Mouse (Mus musculus) gastrocnemius, adult 2 months (tissue): ENCODE measurements around the gene Olfr1043. TPM values are rescaled to one million over a fixed set of nuclear protein-coding genes. Genes with fewer than 3 reads are reported as not detected.
"Not testable (repeated sequence)": the region's sequence is repeated elsewhere in the genome, so short reads cannot be mapped to it uniquely, and the experiment has no call there.

ENCODE experiments used
- DNase-seq: peaks from one replicate; pipeline ENCODE4 v3.0.0; 2022
- H3K27ac ChIP-seq: fragments of 200-600 bp; 2 replicates; pipeline ENCODE4 v1.8.1; 2022; ENCODE audit warnings: mild to moderate bottlenecking
- H3K4me3 ChIP-seq: fragments of 200-600 bp; 2 replicates; pipeline ENCODE4 v1.8.1; 2022; ENCODE audit warnings: mild to moderate bottlenecking, moderate library complexity
- CTCF ChIP-seq: fragments of 200-600 bp; IDR thresholded peaks from 2 replicates; pipeline ENCODE4 v1.8.1; 2022; ENCODE audit warnings: antibody characterized with exemption, mild to moderate bottlenecking, moderate library complexity
- intact Hi-C: fragments of 180-260 bp; cut with DNase I; formaldehyde crosslinking; loops from one replicate; pipeline ENCODE4 v1.15.1; 2025
- long read RNA-seq, 2 experiments: library from polyadenylated mRNA; stranded (forward); transcript quantifications; one replicate each; pipeline ENCODE4 v2.0.0; 2021
- total RNA-seq, 2 experiments: library from RNA; stranded (reverse); gene quantifications; 2 replicates each; pipeline ENCODE4 v1.2.3; 2021

The Olfr1043 gene
- total RNA-seq: not detected
- long read RNA-seq, experiment 1: 0 reads
- long read RNA-seq, experiment 2: 0 reads

DNA sequence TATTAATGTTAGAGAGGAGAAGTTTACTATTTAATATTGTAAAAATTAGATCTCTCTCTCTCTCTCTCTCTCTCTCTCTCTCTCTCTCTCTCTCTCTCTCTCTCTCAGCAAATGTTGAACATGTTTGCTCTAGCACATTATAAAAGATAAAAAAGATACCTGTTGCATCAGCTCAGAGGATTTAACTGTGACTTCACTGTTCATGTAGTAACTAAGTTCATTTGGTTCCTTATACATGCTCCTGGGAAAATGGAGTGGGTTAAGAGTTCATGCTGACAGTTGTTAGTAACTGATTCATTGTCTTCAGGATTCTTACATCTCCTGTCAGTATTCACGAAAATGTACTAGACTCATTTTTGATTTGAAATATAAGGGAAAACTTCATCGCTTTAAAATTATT lies at the start of gene Olfr1043:
TSS of gene Olfr1043 (minus strand) at position 101 of the 400 bp plus-strand sequence.
- intact Hi-C loops: no loop called here
- no peak within 1 kb of the TSS for H3K4me3 ChIP-seq
- DNase-seq: no peak
- TF ChIP-seq CTCF: no peak
- H3K27ac ChIP-seq: no peak within 1 kb of the TSS

DNA sequence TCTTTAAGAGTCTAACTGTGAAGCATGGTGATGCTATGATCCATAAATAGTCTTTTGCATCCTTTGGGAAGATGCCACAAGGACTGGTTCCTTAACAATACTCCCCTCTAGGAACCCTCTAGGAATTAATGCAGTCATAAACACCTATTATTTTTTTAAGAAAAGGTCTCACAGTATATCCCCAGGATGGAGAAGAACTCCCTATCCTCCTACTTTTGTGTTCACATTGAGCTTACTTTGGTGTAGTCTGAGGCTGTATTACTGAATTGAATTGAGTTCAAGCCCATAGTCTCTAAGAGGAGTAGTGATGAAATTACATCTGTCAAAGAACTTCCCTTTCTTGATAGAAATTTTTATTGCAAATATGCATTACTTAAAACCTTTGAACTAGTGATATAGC lies 35.6 kb upstream of the Olfr1043 start, which contains the start of gene Olfr1045:
TSS of gene Olfr1045 (minus strand) at position 101 of the 400 bp plus-strand sequence.
- DNase-seq: no peak
- Histone ChIP-seq H3K27ac (no peak within 1 kb of the TSS), H3K4me3 (no peak within 1 kb of the TSS)
- no peak for TF ChIP-seq CTCF
- intact Hi-C loops: no loop called here

DNA sequence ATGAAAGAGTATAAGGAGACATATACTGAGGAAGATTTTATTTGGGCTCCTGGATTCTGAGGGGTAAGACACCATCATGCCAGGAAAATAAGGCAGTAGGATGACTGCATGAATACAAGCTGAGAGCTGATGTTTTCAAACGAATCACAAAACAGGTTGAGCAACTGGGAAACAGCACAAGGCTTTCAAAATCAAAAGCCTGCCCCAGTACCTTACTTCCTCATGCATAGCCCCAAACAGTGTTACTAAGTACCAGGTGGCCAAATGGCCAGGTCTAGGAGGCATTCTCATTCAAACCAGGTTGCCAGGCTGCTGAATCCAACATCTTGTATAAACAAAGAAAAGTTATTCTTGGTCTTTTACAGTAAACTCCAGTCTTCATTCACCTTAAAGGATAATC lies 28.5 kb upstream of the Olfr1043 start:
- DNase-seq: no peak
- no peak for TF ChIP-seq CTCF

DNA sequence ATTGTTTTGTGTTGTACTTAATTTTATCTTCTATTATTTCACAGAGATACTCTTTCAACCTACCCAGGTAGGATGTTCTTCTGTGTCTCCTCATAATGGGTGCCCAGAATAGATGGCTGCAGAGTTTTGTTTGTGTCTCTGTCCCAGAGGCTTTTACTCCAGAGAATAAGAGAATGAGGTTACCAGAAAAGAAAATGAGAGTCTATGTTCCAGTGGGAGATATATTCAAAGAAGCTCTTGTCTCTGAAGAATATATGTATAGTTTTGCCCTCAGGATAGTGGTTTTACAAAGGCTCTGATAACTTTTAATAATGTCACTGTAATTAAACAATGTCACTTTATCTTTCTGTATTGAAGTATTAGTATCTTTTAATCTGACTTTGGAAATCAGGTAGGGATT lies 18.3 kb upstream of the Olfr1043 start, which contains the start of gene Olfr52:
TSS of gene Olfr52 (minus strand) at position 101 of the 400 bp plus-strand sequence.
- Histone ChIP-seq H3K4me3 (no peak within 1 kb of the TSS), H3K27ac (no peak within 1 kb of the TSS)
- DNase-seq: no peak
- intact Hi-C loops: no loop called here
- no peak for TF ChIP-seq CTCF

More for the DNA sequence above, 28.5 kb upstream of the Olfr1043 start:
- no peak overlapping the region for H3K27ac ChIP-seq
- H3K4me3 ChIP-seq: no peak overlapping the region
- intact Hi-C loops: no loop called here

DNA sequence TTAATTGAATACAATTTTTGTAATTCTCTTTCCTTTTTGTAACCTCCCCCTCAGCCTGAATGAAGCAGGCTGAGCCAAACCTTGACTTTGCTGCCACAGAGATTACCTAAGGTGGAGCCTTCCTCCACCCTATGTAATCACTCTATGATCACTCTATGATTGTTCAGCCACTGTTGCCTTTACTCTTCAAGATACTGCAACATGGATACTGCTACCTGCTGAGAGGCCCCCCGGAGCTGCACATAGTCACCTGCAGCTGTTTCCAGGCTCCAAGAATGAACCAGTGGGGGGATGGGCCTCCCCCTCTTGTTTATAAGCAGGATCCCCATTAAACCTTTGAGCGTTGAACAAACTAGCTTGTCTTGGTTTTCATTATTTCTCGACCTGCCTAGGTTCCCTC lies 12.6 kb upstream of the Olfr1043 start:
- H3K27ac ChIP-seq: no peak overlapping the region
- no peak for DNase-seq
- intact Hi-C loops: no loop called here
- H3K4me3 ChIP-seq: no peak overlapping the region
- TF ChIP-seq CTCF: no peak

DNA sequence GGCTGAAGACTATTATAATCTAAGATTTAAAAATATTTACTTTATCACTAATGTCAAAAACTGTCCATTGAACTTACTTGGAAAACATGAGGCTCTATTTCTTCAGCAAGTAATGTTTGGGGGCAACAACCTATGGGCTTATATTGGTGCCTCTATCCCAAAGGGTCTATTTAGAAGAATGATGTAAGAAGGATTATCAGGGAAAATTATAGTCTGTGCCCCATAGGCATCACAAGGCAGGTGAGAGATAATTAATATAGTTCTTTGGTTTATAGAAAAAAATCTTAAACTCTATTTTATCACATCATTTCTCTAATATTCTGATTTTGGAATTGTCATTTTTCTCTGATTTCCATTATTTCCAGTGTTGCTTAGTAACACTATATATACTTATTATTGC lies 10.4 kb upstream of the Olfr1043 start, which contains the start of gene Olfr1044:
TSS of gene Olfr1044 (minus strand) at position 101 of the 400 bp plus-strand sequence.
- H3K4me3 ChIP-seq: no peak within 1 kb of the TSS
- DNase-seq: no peak
- TF ChIP-seq CTCF: no peak
- intact Hi-C loops: no loop called here
- no peak within 1 kb of the TSS for H3K27ac ChIP-seq

DNA sequence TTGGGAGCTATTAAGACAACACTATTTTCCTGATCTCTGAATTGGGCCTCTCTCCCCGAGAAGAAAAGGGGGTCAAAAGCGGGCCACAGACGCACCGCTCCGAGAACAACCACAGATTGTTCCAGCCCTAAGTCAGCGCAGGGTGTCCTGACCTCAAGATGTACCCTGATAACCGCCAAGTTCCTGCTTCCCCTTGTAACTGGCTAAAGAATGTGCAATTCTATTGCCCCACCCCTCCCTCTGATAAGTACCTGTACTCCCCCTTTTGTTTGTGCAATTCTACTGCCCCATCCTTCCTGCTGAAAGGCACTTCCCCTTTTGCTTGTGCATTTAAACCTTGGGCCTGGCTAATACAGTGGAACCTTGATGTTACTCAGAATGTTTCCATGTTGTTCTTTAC lies 8.1 kb upstream of the Olfr1043 start:
- DNase-seq, H3K27ac ChIP-seq, H3K4me3 ChIP-seq, intact Hi-C loops: not testable (repeated sequence)

DNA sequence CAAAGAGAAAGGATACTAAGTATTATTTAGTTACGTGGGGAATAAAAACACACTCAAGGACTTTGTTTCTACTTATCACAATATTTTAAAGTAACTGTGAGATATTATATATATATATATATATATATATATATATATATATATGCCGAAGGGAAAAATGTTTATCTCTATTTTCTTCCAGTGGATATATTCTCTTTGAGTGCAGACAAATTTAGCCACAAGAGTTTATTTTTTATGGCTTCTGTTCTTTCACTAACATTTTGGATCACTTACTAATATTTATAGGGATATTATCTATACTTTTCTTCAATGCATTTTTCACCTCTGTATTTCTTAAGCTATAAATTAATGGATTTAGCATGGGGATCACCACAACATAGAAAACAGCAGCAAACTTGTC lies 5.6 kb downstream of the Olfr1043 start, which contains the start of gene Olfr1042:
TSS of gene Olfr1042 (minus strand) at position 101 of the 400 bp plus-strand sequence.
- Histone ChIP-seq H3K4me3 (no peak within 1 kb of the TSS), H3K27ac (no peak within 1 kb of the TSS)
- no peak for DNase-seq
- TF ChIP-seq CTCF: no peak
- intact Hi-C loops: no loop called here

DNA sequence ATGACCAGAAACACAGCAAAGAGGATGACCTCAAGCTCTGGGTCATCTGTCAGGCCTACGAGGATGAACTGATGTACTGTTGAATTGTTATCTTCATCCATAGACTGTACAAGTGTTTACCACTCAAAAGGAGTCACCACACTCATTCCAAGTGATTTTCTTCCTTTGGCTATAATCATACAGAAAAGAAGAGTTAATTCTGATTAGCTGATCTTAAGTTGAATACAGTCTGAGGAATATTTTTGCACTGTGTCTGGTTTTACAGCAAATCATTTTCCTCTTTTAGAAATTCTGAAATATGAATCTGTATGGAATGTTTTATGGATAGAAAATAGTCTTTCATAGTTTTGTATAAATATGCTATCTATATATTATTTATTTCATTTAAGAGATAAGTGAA lies 20.7 kb downstream of the Olfr1043 start, which contains the start of gene Olfr1040:
TSS of gene Olfr1040 (minus strand) at position 101 of the 400 bp plus-strand sequence.
- intact Hi-C loops: no loop called here
- TF ChIP-seq CTCF: no peak
- DNase-seq: no peak

DNA sequence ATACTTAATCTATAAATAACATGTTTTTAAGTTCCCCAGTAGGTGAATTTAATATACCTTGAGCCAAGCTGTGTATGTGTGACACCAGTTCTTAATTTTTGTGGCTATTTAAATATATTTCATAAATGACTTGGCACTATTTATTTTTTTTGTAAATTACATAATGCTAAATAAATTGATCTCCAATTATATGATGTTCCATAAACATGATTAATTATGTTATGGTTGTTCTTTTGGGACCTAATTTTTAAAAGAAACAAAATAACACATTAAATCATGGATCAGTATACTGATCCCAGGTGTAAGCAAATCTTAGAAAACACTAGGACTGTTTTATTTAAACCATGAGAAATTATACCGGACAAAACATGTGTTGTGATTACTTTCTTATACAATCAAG lies 31.5 kb downstream of the Olfr1043 start, which contains the start of gene Olfr1039:
TSS of gene Olfr1039 (minus strand) at position 101 of the 400 bp plus-strand sequence.
- TF ChIP-seq CTCF: no peak
- no peak for DNase-seq
- intact Hi-C loops: no loop called here
- no peak within 1 kb of the TSS for H3K27ac ChIP-seq
- H3K4me3 ChIP-seq: no peak within 1 kb of the TSS

More for the DNA sequence above, 20.7 kb downstream of the Olfr1043 start, which contains the start of gene Olfr1040:
- Histone ChIP-seq H3K4me3 (no peak within 1 kb of the TSS), H3K27ac (no peak within 1 kb of the TSS)

Other genes with a start within 250 kb of the Olfr1043 start
- gene Olfr1026, start 246.0 kb downstream of the Olfr1043 start, total RNA-seq: not detected
- not detected for gene Olfr1028, start 217.1 kb downstream of the Olfr1043 start, total RNA-seq
- gene Olfr1029, start 193.6 kb downstream of the Olfr1043 start, total RNA-seq: not detected
- gene Olfr1030, start 188.2 kb downstream of the Olfr1043 start, total RNA-seq: not detected
- gene Olfr1031, start 177.2 kb downstream of the Olfr1043 start, total RNA-seq: not detected
- not detected for gene Olfr1032, start 162.0 kb downstream of the Olfr1043 start, total RNA-seq
- under 1 TPM in 1 of 2 experiments, not detected in 1; 0.14 TPM for gene Olfr1033, start 146.9 kb downstream of the Olfr1043 start, total RNA-seq
- not detected for gene Olfr1034, start 121.7 kb downstream of the Olfr1043 start, total RNA-seq
- not detected for gene Olfr1036, start 93.5 kb downstream of the Olfr1043 start, total RNA-seq
- not detected for gene Olfr1037, start 80.1 kb downstream of the Olfr1043 start, total RNA-seq
- gene Olfr1039, start 31.6 kb downstream of the Olfr1043 start, total RNA-seq: not detected
- not detected for gene Olfr1040, start 20.8 kb downstream of the Olfr1043 start, total RNA-seq
- gene Olfr1042, start 5.7 kb downstream of the Olfr1043 start, total RNA-seq: not detected
- gene Olfr1044, start 10.3 kb upstream of the Olfr1043 start, total RNA-seq: not detected
- not detected for gene Olfr52, start 18.2 kb upstream of the Olfr1043 start, total RNA-seq
- gene Olfr1045, start 35.5 kb upstream of the Olfr1043 start, total RNA-seq: not detected
- gene Olfr1046, start 51.8 kb upstream of the Olfr1043 start, total RNA-seq: not detected
- not detected for gene Olfr1047, start 63.9 kb upstream of the Olfr1043 start, total RNA-seq
- not detected for gene Olfr1048, start 72.8 kb upstream of the Olfr1043 start, total RNA-seq
- gene Olfr1049, start 90.8 kb upstream of the Olfr1043 start, total RNA-seq: not detected
- gene Olfr1051, start 111.6 kb upstream of the Olfr1043 start, total RNA-seq: not detected
- not detected for gene Olfr1052, start 124.9 kb upstream of the Olfr1043 start, total RNA-seq
- gene Olfr1053, start 147.8 kb upstream of the Olfr1043 start, total RNA-seq: not detected
- not detected for gene Olfr1054, start 167.9 kb upstream of the Olfr1043 start, total RNA-seq
- not detected for gene Olfr1055, start 182.8 kb upstream of the Olfr1043 start, total RNA-seq
- not detected for gene Olfr1056, start 194.9 kb upstream of the Olfr1043 start, total RNA-seq
- not detected for gene Olfr1057, start 210.9 kb upstream of the Olfr1043 start, total RNA-seq
- gene Olfr1058, start 221.0 kb upstream of the Olfr1043 start, total RNA-seq: not detected
- not detected for gene Olfr1061, start 246.5 kb upstream of the Olfr1043 start, total RNA-seq